Mouse (Mus musculus) layer of hippocampus, postnatal 10 days (tissue): ENCODE results near the gene Dbt. TPM values are rescaled to one million over a fixed set of nuclear protein-coding genes. Genes with fewer than 3 reads are reported as not detected.
A peak's percentile ranks its signal among the peaks of the same experiment; 100 is the strongest.

Experiments used
- DNase-seq, 2 experiments: peaks; one replicate each; pipeline ENCODE4 v3.0.0; 2021; ENCODE audit warnings: low spot score in 2 of 2
- long read RNA-seq: library from polyadenylated mRNA; stranded (forward); transcript quantifications from one replicate; pipeline ENCODE4 v2.0.0, GENCODE M21; 2023
- total RNA-seq, 2 experiments: library from RNA; stranded (reverse); gene quantifications; 2 replicates each; pipeline ENCODE4 v1.2.3; 2021

Dbt gene
- 10 to 100 TPM; 16.7 to 22.2 TPM for total RNA-seq
- long read RNA-seq, transcript Dbt-201 (11 exons, 3,301 nt): major isoform, 12 of 21 reads
- long read RNA-seq, partial matches to known transcripts: 0 of 21 reads
- long read RNA-seq, other reads (novel, unspliced or antisense): 9 of 21 reads

DNA sequence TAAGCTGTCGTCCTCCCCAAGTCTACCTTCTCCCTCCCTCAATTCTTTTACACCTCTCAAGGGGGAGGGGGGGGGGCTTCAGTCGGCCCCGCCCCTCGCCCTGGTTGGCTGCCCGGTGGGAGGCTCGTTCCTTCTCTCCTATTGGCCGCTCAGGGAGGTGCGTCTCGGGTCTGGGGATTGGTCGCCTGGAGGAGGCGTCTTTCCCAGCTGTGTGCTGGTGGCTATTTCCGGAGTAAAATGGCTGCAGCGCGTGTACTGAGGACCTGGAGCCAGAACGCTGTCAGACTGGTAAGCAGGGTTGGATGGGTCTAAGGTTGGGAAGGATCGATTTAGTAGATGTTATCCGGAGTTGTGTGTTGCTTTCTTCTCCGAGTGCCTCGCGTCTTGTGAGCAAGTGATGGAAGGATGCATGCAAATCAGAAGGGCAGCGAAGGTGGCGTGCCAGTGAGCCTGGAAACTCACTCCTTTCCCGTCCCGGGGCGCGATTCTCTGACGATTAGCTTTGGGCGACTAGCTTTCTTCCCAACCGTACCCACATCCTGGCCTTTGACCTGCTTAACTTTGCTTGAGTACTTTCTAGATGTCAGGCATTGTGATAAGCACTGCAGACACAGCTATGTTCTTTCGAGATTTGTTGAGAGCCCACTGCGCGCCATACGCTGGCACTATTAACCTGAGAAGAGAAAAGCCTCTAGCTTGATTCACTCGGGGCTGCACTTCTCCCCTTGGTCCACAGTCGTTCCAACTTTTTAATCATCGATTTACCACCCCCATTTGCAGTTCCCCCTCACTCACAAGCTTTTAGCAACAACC, at the start of gene Dbt:
Gene Dbt, plus strand, starts transcription at position 167 of the 813 bp plus-strand sequence.
- DNase-seq: peak; percentile 82 to 88

DNA sequence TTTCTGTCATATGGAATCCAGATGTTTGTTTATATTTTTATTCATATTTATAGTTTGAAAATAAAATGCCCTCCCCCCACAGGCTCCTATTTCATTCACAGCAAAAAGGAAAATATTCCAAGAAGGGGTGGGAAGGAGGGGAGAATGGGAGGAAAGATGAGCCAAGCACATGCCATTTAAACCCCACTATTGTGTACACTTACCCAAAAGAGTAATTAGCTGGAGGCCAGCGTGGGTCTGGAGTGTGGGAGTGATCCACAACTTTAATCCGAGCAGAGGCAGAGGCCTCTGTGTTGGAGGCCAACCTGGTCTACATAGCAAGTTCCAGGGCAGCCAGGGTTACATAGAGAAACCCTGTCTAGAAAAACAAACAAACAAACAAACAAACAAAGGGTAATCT, 48.6 kb upstream of the Dbt start:
- no peak for DNase-seq

DNA sequence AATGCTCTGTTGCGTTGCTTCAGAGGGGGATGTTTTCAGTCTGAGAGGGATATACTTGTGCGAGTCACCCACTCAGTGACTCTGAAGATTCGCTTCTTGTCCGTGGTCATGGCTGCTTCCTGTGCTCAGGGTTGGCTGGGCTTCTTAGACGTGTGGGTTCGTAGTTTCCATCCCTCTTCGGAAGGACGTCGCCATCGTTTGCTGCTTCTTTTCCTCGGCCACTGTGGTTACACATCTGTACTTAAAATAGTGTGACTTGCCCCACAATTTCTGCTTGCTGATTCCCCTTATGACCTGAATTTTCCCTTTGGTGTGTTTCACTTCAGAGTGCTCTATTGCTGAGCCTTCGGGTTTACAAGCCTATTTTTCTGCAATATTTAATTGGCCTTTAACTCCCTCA, 47.2 kb upstream of the Dbt start:
- DNase-seq: no peak

DNA sequence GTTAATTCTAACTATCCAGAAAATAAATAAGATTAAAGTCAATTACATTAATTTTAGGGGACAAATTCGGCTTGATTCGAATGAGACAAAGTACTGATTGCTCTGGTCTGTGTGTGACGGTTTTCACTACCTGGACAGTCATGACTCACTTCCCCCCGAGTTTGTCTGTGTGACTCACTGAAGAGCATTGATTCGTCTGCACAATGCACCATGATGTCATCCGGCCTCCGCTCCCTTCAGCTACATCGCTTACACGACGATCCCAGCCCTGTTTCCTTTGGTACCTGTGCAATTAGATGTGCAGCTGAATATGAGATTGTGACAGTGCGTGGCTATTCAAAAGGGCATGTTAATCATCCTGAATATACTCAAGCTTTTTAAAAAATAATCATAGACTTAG, 38.3 kb upstream of the Dbt start:
- no peak for DNase-seq

GRCm38 (mm10) chr3:116476686-116477298, 36.1 kb upstream of the Dbt start:
- no peak for DNase-seq

GRCm38 (mm10) chr3:116477351-116477750, 35.5 kb upstream of the Dbt start:
- DNase-seq: no peak

GRCm38 (mm10) chr3:116480119-116480518, 32.8 kb upstream of the Dbt start:
- no peak for DNase-seq

- no peak for DNase-seq
Measured at GRCm38 (mm10) chr3:116480937-116481336, 31.9 kb upstream of the Dbt start.

GRCm38 (mm10) chr3:116482724-116483123, 30.1 kb upstream of the Dbt start:
- DNase-seq: no peak

GRCm38 (mm10) chr3:116483271-116483670, 29.6 kb upstream of the Dbt start:
- no peak for DNase-seq

GRCm38 (mm10) chr3:116490920-116491319, 21.9 kb upstream of the Dbt start:
- no peak for DNase-seq

- no peak for DNase-seq
Measured at GRCm38 (mm10) chr3:116491923-116492454, 20.9 kb upstream of the Dbt start.

DNA sequence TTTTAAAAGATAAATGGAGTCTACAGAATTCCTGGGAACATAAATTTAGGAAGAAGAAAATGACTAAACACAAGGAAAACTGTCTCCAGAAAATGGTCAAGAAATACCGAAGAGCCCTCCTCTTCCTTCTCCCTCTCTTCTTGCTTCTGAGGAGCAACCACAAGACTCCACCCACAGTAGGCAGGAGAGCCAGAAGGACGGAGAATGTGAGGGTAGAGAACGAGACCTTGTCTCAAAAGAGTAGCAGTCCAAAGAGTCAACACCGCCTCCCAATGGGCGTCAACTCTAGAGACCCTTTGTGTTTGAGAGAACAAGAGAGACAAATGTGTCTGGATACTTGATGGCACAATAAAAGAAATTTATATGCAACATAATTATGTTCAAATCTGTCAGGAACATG, 19.2 kb upstream of the Dbt start:
- DNase-seq: no peak

GRCm38 (mm10) chr3:116495671-116496070, 17.2 kb upstream of the Dbt start:
- DNase-seq: no peak

GRCm38 (mm10) chr3:116507772-116508351, 5.0 kb upstream of the Dbt start, which contains the start of gene Rtca:
Gene Rtca, minus strand, starts transcription at chr3:116508208.
- peak; percentile 99 for DNase-seq

DNA sequence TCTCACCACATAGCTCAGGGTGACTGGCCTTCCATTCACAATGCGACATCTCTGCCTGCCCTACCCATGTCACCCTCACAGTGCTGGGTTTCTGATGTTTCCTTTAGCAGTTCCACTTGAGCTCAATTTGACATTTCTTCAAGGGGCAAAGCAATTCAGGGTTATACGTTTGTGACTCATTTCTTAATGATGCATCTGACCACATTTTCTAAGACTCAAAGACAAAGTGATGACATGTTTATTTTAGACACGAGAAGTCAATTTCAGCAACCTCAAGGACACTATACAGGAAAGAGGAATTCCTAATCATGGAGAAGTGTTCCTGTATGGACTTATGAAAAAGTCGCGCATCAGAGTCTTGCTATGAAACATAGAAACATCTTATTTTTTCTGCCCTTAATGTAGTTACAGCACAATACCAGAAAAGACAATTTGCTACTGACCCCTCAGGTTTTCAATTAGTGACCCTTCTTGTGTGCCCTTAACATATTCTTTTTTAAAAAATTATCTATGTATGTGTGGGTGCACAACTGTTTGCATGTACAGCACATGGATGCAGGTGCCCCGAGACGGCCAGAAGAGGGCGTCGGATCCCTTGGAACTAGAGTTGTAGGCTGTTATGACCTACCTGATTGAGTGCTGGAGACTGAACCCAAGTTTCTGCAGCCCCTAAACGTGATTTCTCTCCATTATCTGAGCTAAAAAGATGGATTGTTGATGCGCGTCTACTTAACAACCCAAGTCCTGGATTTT, 543 bp upstream of the Dbt start:
- DNase-seq: no peak

- DNase-seq: no peak
Measured at GRCm38 (mm10) chr3:116520141-116520761, 7.4 kb downstream of the Dbt start.

DNA sequence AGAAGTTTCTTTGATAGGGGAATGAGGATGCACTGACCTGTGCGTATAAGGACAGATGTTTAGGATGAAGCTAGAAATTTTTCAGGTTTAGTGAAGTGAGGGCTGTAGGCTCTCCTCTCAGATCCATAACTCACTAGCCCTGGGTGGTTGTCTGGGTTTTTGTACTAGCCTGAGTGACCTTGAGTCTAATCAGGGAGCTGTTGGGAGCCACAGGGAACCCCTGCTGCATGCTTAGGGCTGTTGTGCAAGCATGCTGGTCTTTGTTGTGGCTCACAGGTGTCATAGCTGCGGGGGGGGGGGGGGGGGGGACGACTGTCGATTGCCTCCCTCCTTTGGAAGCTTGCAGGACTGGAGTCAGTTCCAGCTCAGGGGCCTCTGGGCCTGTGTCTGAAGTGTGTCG, 16.9 kb downstream of the Dbt start:
- DNase-seq: no peak

DNA sequence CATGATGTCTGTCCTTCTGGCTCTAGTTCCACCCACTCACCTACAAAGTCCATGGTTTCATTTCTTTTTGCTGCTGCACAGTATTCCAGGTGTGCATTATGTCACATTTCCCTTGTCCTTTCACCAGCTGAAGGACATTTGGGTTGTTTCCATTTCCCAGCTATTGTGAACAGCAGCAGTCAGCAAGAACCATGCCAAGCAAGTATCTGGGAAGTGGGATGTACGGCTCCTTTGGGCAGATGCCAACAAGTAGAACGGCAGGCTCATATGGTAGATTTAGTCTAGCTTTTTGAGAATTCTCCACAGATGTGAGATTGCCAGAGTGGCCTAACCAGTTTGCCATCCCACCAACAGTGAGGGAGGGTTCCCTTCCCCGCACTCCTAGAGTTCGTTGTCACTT, 18.0 kb downstream of the Dbt start:
- no peak for DNase-seq

DNA sequence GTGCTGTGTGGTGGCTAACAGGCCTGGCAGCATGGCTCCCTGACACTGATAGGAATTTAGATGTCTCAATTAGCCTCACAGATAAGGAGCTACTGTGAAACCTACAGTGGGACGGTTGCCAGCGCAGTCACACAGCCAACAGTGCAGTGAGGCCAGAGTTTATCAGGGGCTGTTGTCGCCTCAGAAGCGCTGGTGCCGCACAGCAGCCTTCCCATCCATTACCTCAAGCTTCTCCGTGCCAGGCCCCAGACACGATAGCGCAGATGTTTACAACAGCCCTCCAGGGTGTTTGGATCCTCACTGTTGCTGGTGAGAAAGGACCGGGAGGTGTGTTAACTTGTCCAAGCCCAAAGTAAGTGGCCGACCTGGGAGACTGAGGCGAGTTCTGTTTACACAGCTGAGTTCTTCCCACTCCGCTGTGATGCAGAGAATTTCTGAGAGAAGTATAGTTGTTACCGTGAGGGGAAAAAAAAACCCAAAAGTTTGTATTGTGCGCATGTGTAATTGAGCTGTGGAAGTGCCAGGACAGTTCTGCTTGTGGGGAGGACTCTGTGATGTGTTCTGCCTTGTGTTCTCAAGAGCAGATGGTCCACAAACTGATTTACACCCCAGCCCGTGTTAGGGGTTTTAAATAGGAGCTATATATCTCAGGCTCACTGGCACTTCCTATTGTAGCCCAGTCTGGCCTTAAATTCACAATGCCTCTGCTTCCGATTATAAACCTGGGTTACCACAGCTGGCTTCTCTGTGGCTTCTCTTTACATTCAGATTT, 23.7 kb downstream of the Dbt start:
- DNase-seq: no peak
